Comparison of ENCODE assay signal across 18 mouse cellular contexts in genomic region chr11:58193860-58194520, GRCm38 (mm10). TPM values are rescaled to one million over a fixed set of nuclear protein-coding genes. Genes with fewer than 3 reads are reported as not detected.
DNase-seq lines count a peak whose midpoint lies in the region; ATAC-seq and TF ChIP-seq lines count a peak whose summit lies in the region.
"Had no signal": no experiment of that assay in that cellular context is flagged by ENCODE, and none has a peak within 500 bp of the region (broad histone marks: within the 10 kb centered on the region; RNA-seq: fewer than 3 reads in every experiment).

No protein-coding gene starts in this region.

- DNase-seq in heart, embryonic 10.5 days (ENCODE audit: low spot score): no peak
- no peak for DNase-seq in heart, postnatal 25 days (ENCODE audit: low spot score)
- no peak for DNase-seq in kidney, adult 8-10 months
- peak; percentile 37 for DNase-seq in retina, postnatal 1 day
- no peak for DNase-seq in retina, embryonic 14.5 days (ENCODE audit: low spot score)
- DNase-seq in stomach, postnatal 0 days (ENCODE audit: low spot score): no peak
- no peak for DNase-seq in layer of hippocampus, adult 11-12 months (ENCODE audit: low spot score)
- DNase-seq: cerebellum, adult 11 months; gastrocnemius, postnatal 36 days; layer of hippocampus, postnatal 36 days; left cerebral cortex, postnatal 4 days; lung, postnatal 14 days had no signal

- ATAC-seq in kidney, embryonic 15.5 days (replicated peaks; ENCODE audit: low FRiP score): no peak; the same call in 1 of the 2 replicates
- 0 out of 2 replicates have a peak, but pooled peaks have one; percentile 8 for ATAC-seq in stomach, postnatal 0 days (ENCODE audit: low FRiP score, low TSS enrichment)
- ATAC-seq: hindbrain, embryonic 16.5 days had no signal

- H3K27me3 ChIP-seq in heart, embryonic 10.5 days (ENCODE audit: insufficient read depth, poor library complexity, severe bottlenecking): no peaks in the 10 kb centered on the region
- H3K27me3 ChIP-seq in kidney, embryonic 15.5 days: no peaks in the 10 kb centered on the region
- H3K27me3 ChIP-seq in stomach, postnatal 0 days (ENCODE audit: control insufficient read depth, insufficient read depth, low read length): no peaks in the 10 kb centered on the region
- H3K27me3 ChIP-seq: embryonic facial prominence, embryonic 15.5 days; forebrain, embryonic 12.5 days had no signal

- peaks cover 31% of the 10 kb centered on the region for H3K4me1 ChIP-seq in heart, embryonic 10.5 days
- peaks cover 18% of the 10 kb centered on the region for H3K4me1 ChIP-seq in kidney, embryonic 15.5 days
- peaks cover 4% of the 10 kb centered on the region; the same call in 1 of the 2 replicates for H3K4me1 ChIP-seq in stomach, postnatal 0 days (replicated peaks; ENCODE audit: control insufficient read depth, insufficient read depth)
- H3K4me1 ChIP-seq: embryonic facial prominence, embryonic 15.5 days had no signal

- H3K27ac ChIP-seq in heart, embryonic 10.5 days: 0 out of 2 replicates have a peak overlapping the region, but pooled peaks have one; percentile 10
- peak overlapping the region; percentile 37; the same call in 1 of the 2 replicates for H3K27ac ChIP-seq in kidney, embryonic 15.5 days
- no peak overlapping the region; the same call in 1 of the 2 replicates for H3K27ac ChIP-seq in stomach, postnatal 0 days (replicated peaks)
- H3K27ac ChIP-seq: embryonic facial prominence, embryonic 15.5 days; forebrain, embryonic 12.5 days; liver, embryonic 14.5 days; midbrain, embryonic 10.5 days had no signal

- WGBS in heart, embryonic 10.5 days: 43% methylated on average over 4 of the region's 4 CpGs
- 48% methylated on average over 4 of the region's 4 CpGs for WGBS in kidney, embryonic 15.5 days
- 37% methylated on average over 4 of the region's 4 CpGs for WGBS in stomach, postnatal 0 days

- H3K9me3 ChIP-seq in heart, embryonic 10.5 days: no peaks in the 10 kb centered on the region
- H3K9me3 ChIP-seq in kidney, embryonic 15.5 days (replicated peaks): no peaks in the 10 kb centered on the region
- H3K9me3 ChIP-seq in stomach, postnatal 0 days (ENCODE audit: control insufficient read depth, low read length): no peaks in the 10 kb centered on the region
- H3K9me3 ChIP-seq: embryonic facial prominence, embryonic 15.5 days; forebrain, embryonic 12.5 days; midbrain, embryonic 10.5 days had no signal

- no peak overlapping the region for H3K9ac ChIP-seq in kidney, embryonic 15.5 days
- no peak overlapping the region for H3K9ac ChIP-seq in stomach, postnatal 0 days (ENCODE audit: low read length)
- H3K9ac ChIP-seq: embryonic facial prominence, embryonic 15.5 days; forebrain, embryonic 12.5 days; liver, embryonic 14.5 days had no signal

- no peak overlapping the region for H3K4me3 ChIP-seq in heart, embryonic 10.5 days
- H3K4me3 ChIP-seq in kidney, embryonic 15.5 days (replicated peaks): no peak overlapping the region
- no peak overlapping the region for H3K4me3 ChIP-seq in stomach, postnatal 0 days (ENCODE audit: low read depth, low read length)
- H3K4me3 ChIP-seq: embryonic facial prominence, embryonic 15.5 days; forebrain, embryonic 12.5 days; midbrain, embryonic 10.5 days had no signal

- TF ChIP-seq CTCF in stomach, postnatal 0 days (IDR thresholded peaks at IDR 0.05; ENCODE audit: low read depth): no peak

- intact Hi-C loops in heart, postnatal 25 days (cut with DNase I): no loop called here

- no peaks in the 10 kb centered on the region for H3K36me3 ChIP-seq in heart, embryonic 10.5 days
- no peaks in the 10 kb centered on the region for H3K36me3 ChIP-seq in kidney, embryonic 15.5 days
- no peaks in the 10 kb centered on the region for H3K36me3 ChIP-seq in stomach, postnatal 0 days (ENCODE audit: control insufficient read depth, insufficient read depth, low read length)
- H3K36me3 ChIP-seq: embryonic facial prominence, embryonic 15.5 days; forebrain, embryonic 12.5 days; midbrain, embryonic 10.5 days had no signal

- TF ChIP-seq EP300 in stomach, postnatal 0 days (optimal IDR thresholded peaks at IDR 0.05): no peak

- 0 out of 2 replicates have a peak overlapping the region, but pooled peaks have one; percentile 1 for H3K4me2 ChIP-seq in kidney, embryonic 15.5 days
- H3K4me2 ChIP-seq in stomach, postnatal 0 days (replicated peaks; ENCODE audit: low read depth): 0 out of 2 replicates have a peak overlapping the region, but pooled peaks have one; percentile 2
- H3K4me2 ChIP-seq: embryonic facial prominence, embryonic 15.5 days; forebrain, embryonic 12.5 days had no signal

RNA-seq across cellular contexts. Expression of gene Igtp, which starts 5.4 kb away (rescaled TPM):
- 3.1 and 3.4 TPM in 2 replicates for polyA plus RNA-seq in heart, embryonic 10.5 days (2016; fragmentation: Nextera tagmentation; extraction: Ambion mirVana)
- total RNA-seq in heart, postnatal 25 days (2021): 1 to 10 TPM; 6.4 TPM
- polyA plus RNA-seq in kidney, embryonic 15.5 days (2015; fragmentation: Nextera tagmentation; extraction: Ambion mirVana): 4.5 and 4.6 TPM in 2 replicates
- polyA plus RNA-seq in stomach, postnatal 0 days (2015; fragmentation: Nextera tagmentation; extraction: Ambion mirVana): 4.1 and 4.7 TPM in 2 replicates

RNA-seq across cellular contexts. Expression of gene Irgm2, which starts 5.4 kb away (rescaled TPM):
- polyA plus RNA-seq in heart, embryonic 10.5 days (2016; fragmentation: Nextera tagmentation; extraction: Ambion mirVana): 0.90 and 1.1 TPM in 2 replicates
- total RNA-seq in heart, postnatal 25 days (2021): 10 to 100 TPM in 1 of 2 experiments, 1 to 10 TPM in 1; 9.3 to 10.7 TPM
- polyA plus RNA-seq in kidney, embryonic 15.5 days (2015; fragmentation: Nextera tagmentation; extraction: Ambion mirVana): 2.1 and 2.4 TPM in 2 replicates
- 3.8 and 3.9 TPM in 2 replicates for polyA plus RNA-seq in stomach, postnatal 0 days (2015; fragmentation: Nextera tagmentation; extraction: Ambion mirVana)

RNA-seq across cellular contexts. Expression of gene Mrpl22, which starts 22.5 kb away (rescaled TPM):
- 116 and 137 TPM in 2 replicates for polyA plus RNA-seq in heart, embryonic 10.5 days (2016; fragmentation: Nextera tagmentation; extraction: Ambion mirVana)
- 10 to 100 TPM; 46.2 to 50.7 TPM for total RNA-seq in heart, postnatal 25 days (2021)
- 145 TPM in 2 replicates for polyA plus RNA-seq in kidney, embryonic 15.5 days (2015; fragmentation: Nextera tagmentation; extraction: Ambion mirVana)
- 96.3 and 98.6 TPM in 2 replicates for polyA plus RNA-seq in stomach, postnatal 0 days (2015; fragmentation: Nextera tagmentation; extraction: Ambion mirVana)

RNA-seq across cellular contexts. Expression of gene Gemin5, which starts 25.7 kb away (rescaled TPM):
- 20.9 and 26.2 TPM in 2 replicates for polyA plus RNA-seq in heart, embryonic 10.5 days (2016; fragmentation: Nextera tagmentation; extraction: Ambion mirVana)
- 1 to 10 TPM; 8.5 to 8.9 TPM for total RNA-seq in heart, postnatal 25 days (2021)
- polyA plus RNA-seq in kidney, embryonic 15.5 days (2015; fragmentation: Nextera tagmentation; extraction: Ambion mirVana): 24.5 and 24.7 TPM in 2 replicates
- polyA plus RNA-seq in stomach, postnatal 0 days (2015; fragmentation: Nextera tagmentation; extraction: Ambion mirVana): 4.4 and 4.9 TPM in 2 replicates
